Mouse (Mus musculus): ENCODE data around the gene Ctdsp2. TPM values are rescaled to one million over a fixed set of nuclear protein-coding genes. Genes with fewer than 3 reads are reported as not detected.
A peak's percentile ranks its signal among the peaks of the same experiment; 100 is the strongest.

Ctdsp2 gene
- polyA plus RNA-seq, 1 experiment from 2014 or later = 64.8 TPM

GRCm38 (mm10) chr10:126980221-126980932 lies 1.9 kb downstream of the Ctdsp2 start:
- ATAC-seq (replicated peaks; ENCODE audit: insufficient number of reproducible peaks, low FRiP score, low TSS enrichment, low read depth) = peak; percentile 15; the same call in 1 of the 2 replicates
- peak; percentile 71 for DNase-seq (ENCODE audit: low spot score)
- under 1% methylated on average over 16 of the region's 16 CpGs for WGBS
- no peaks in the 10 kb centered on the region for H3K27me3 ChIP-seq (ENCODE audit: control insufficient read depth, insufficient read depth, low read length)
- peak overlapping the region; percentile 94 for H3K4me3 ChIP-seq (ENCODE audit: low read depth, low read length)
- peak overlapping the region; percentile 88 for H3K4me2 ChIP-seq (ENCODE audit: low read depth, low read length)
- H3K36me3 ChIP-seq (replicated peaks; ENCODE audit: control insufficient read depth, insufficient read depth, low read depth, low read length) = no peaks in the 10 kb centered on the region
- H3K4me1 ChIP-seq (ENCODE audit: control insufficient read depth, insufficient read depth, low read length) = peaks cover 15% of the 10 kb centered on the region
- H3K27ac ChIP-seq (replicated peaks; ENCODE audit: low read depth, low read length) = peak overlapping the region; percentile 97
- H3K9ac ChIP-seq (replicated peaks; ENCODE audit: low read length) = peak overlapping the region; percentile 92
- H3K9me3 ChIP-seq (replicated peaks; ENCODE audit: control insufficient read depth, low read length) = no peaks in the 10 kb centered on the region

DNA sequence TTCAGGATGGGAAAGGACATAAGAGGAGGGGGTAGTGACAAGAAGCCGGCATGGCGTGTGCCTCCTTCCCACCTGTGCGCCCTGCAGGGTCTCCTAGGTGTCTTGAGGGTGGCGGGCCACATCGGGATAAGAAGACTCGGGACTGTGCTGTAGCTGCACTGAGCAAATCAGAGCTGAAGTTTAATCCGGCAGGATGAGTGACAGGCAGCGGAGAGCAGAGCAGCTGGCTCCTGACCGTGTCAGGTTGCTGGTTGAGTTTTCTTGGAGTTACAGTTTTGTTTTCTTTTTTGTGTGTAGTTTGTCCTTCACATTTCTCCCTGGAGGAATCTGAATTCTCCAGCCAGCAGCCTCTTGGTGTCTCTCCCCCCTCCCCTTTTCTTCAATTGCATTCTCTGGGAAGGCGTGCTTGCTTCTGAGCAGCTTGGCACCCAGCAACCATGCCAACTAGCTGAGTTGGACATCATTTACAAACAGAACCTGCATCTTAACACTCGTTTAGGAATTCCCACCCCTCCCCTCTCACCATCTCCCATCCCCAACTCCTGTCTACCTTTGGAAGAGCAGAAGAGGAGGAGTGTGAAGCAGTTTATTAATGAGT lies 2.5 kb downstream of the Ctdsp2 start:
- Histone ChIP-seq H3K27ac (replicated peaks; ENCODE audit: low read depth, low read length) (peak overlapping the region; percentile 97), H3K4me1 (ENCODE audit: control insufficient read depth, insufficient read depth, low read length) (peaks cover 15% of the 10 kb centered on the region), H3K9me3 (replicated peaks; ENCODE audit: control insufficient read depth, low read length) (no peaks in the 10 kb centered on the region), H3K9ac (replicated peaks; ENCODE audit: low read length) (peak overlapping the region; percentile 92), H3K27me3 (ENCODE audit: control insufficient read depth, insufficient read depth, low read length) (no peaks in the 10 kb centered on the region), H3K4me2 (ENCODE audit: low read depth, low read length) (peak overlapping the region; percentile 88), H3K36me3 (replicated peaks; ENCODE audit: control insufficient read depth, insufficient read depth, low read depth, low read length) (no peaks in the 10 kb centered on the region), H3K4me3 (ENCODE audit: low read depth, low read length) (peak overlapping the region; percentile 94)
- DNase-seq (ENCODE audit: low spot score) (peak; percentile 59), ATAC-seq (replicated peaks; ENCODE audit: insufficient number of reproducible peaks, low FRiP score, low TSS enrichment, low read depth) (no peak)
- WGBS = 5% methylated on average over 11 of the region's 11 CpGs

GRCm38 (mm10) chr10:126981746-126982145 lies 3.2 kb downstream of the Ctdsp2 start:
- H3K27ac ChIP-seq (replicated peaks; ENCODE audit: low read depth, low read length) = no peak overlapping the region; the same call in 1 of the 2 replicates
- ATAC-seq (replicated peaks; ENCODE audit: insufficient number of reproducible peaks, low FRiP score, low TSS enrichment, low read depth) = no peak
- DNase-seq (ENCODE audit: low spot score) = peak; percentile 43
- H3K36me3 ChIP-seq (replicated peaks; ENCODE audit: control insufficient read depth, insufficient read depth, low read depth, low read length) = no peaks in the 10 kb centered on the region
- 48% methylated on average over 3 of the region's 3 CpGs for WGBS
- no peak overlapping the region for H3K4me2 ChIP-seq (ENCODE audit: low read depth, low read length)
- no peak overlapping the region for H3K9ac ChIP-seq (replicated peaks; ENCODE audit: low read length)
- peaks cover 19% of the 10 kb centered on the region for H3K4me1 ChIP-seq (ENCODE audit: control insufficient read depth, insufficient read depth, low read length)
- no peak overlapping the region for H3K4me3 ChIP-seq (ENCODE audit: low read depth, low read length)
- no peaks in the 10 kb centered on the region for H3K9me3 ChIP-seq (replicated peaks; ENCODE audit: control insufficient read depth, low read length)
- no peaks in the 10 kb centered on the region for H3K27me3 ChIP-seq (ENCODE audit: control insufficient read depth, insufficient read depth, low read length)

GRCm38 (mm10) chr10:126983193-126983725 lies 4.7 kb downstream of the Ctdsp2 start:
- no peak overlapping the region for H3K9ac ChIP-seq (replicated peaks; ENCODE audit: low read length)
- H3K36me3 ChIP-seq (replicated peaks; ENCODE audit: control insufficient read depth, insufficient read depth, low read depth, low read length) = no peaks in the 10 kb centered on the region
- H3K27ac ChIP-seq (replicated peaks; ENCODE audit: low read depth, low read length) = no peak overlapping the region
- H3K4me3 ChIP-seq (ENCODE audit: low read depth, low read length) = no peak overlapping the region
- peaks cover 20% of the 10 kb centered on the region for H3K4me1 ChIP-seq (ENCODE audit: control insufficient read depth, insufficient read depth, low read length)
- no peaks in the 10 kb centered on the region for H3K27me3 ChIP-seq (ENCODE audit: control insufficient read depth, insufficient read depth, low read length)
- WGBS = 52% methylated on average over 14 of the region's 14 CpGs
- no peak for ATAC-seq (replicated peaks; ENCODE audit: insufficient number of reproducible peaks, low FRiP score, low TSS enrichment, low read depth)
- no peaks in the 10 kb centered on the region for H3K9me3 ChIP-seq (replicated peaks; ENCODE audit: control insufficient read depth, low read length)
- peak overlapping the region; percentile 5; the same call in 1 of the 2 replicates for H3K4me2 ChIP-seq (ENCODE audit: low read depth, low read length)
- no peak for DNase-seq (ENCODE audit: low spot score)

DNA sequence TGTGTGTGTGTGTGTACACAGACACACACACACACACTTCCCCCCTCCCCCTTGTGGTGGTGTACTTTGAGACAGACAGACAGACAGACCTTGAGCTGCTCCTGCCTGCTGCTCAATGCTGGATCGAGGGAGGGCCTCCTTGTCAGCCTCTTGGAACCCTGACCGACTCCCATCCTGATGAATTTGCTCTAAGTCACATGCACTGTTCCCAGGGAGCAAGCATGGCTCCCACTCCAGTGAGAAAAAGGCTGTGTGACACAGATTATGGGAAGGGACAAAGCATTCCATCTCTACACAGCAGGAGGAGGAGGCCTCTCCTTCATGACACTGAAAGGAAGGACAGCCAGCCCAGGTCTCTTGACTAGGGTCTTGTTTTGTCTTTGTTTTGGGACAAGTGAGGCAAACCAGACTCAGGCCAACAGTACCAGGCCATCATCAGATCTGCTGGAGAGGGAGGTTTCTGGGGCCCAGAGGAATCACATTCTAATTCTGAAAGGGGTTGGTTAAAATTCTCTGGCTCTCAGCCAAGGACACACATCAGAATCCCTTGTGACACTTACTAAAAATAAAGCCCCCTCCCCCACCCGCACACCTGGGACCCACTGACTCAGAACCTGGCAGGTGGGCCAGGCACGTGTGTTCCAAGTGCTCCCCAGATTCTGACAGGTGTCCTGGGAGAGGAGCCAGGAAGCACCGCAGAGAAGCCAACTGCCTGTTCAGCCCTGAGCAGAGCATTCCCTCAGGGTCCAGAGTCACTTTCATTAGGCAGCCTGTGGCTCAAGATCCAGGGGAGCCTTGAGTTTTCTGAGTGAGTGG lies 5.9 kb downstream of the Ctdsp2 start:
- peaks cover 22% of the 10 kb centered on the region for H3K4me1 ChIP-seq (ENCODE audit: control insufficient read depth, insufficient read depth, low read length)
- WGBS = 57% methylated on average over 5 of the region's 5 CpGs
- DNase-seq (ENCODE audit: low spot score) (no peak), ATAC-seq (replicated peaks; ENCODE audit: insufficient number of reproducible peaks, low FRiP score, low TSS enrichment, low read depth) (no peak)
- no peak overlapping the region for H3K27ac ChIP-seq (replicated peaks; ENCODE audit: low read depth, low read length)
- no peak overlapping the region for H3K4me2 ChIP-seq (ENCODE audit: low read depth, low read length)
- no peaks in the 10 kb centered on the region for H3K9me3 ChIP-seq (replicated peaks; ENCODE audit: control insufficient read depth, low read length)
- no peaks in the 10 kb centered on the region for H3K36me3 ChIP-seq (replicated peaks; ENCODE audit: control insufficient read depth, insufficient read depth, low read depth, low read length)
- H3K9ac ChIP-seq (replicated peaks; ENCODE audit: low read length) = peak overlapping the region; percentile 18; the same call in 1 of the 2 replicates
- H3K4me3 ChIP-seq (ENCODE audit: low read depth, low read length) = no peak overlapping the region
- no peaks in the 10 kb centered on the region for H3K27me3 ChIP-seq (ENCODE audit: control insufficient read depth, insufficient read depth, low read length)

GRCm38 (mm10) chr10:126985127-126985526 lies 6.6 kb downstream of the Ctdsp2 start:
- ATAC-seq (replicated peaks; ENCODE audit: insufficient number of reproducible peaks, low FRiP score, low TSS enrichment, low read depth) = no peak

DNA sequence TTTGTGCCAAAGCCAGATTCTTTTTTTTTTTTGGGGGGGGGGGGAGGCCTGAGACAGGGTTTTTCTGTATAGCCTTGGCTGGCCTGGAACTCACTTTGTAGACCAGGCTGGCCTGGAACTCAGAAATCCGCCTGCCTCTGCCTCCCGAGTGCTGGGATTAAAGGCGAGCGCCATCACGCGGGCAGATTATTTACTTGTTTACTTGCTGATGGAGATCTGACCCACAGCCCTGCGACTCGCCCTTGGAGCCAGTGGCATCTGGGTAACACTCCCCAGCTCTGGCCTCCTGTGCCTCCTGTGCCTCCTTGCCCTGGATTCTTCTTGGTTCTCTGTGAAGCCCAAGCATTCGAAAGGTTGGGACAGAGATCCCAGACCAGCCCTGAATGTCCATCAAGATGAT lies 7.1 kb downstream of the Ctdsp2 start:
- H3K27me3 ChIP-seq (ENCODE audit: control insufficient read depth, insufficient read depth, low read length) = no peaks in the 10 kb centered on the region
- no peaks in the 10 kb centered on the region for H3K9me3 ChIP-seq (replicated peaks; ENCODE audit: control insufficient read depth, low read length)
- no peak overlapping the region for H3K4me2 ChIP-seq (ENCODE audit: low read depth, low read length)
- no peak overlapping the region for H3K9ac ChIP-seq (replicated peaks; ENCODE audit: low read length)
- ATAC-seq (replicated peaks; ENCODE audit: insufficient number of reproducible peaks, low FRiP score, low TSS enrichment, low read depth) (no peak), DNase-seq (ENCODE audit: low spot score) (no peak)
- 91% methylated on average over 9 of the region's 9 CpGs for WGBS
- H3K4me1 ChIP-seq (ENCODE audit: control insufficient read depth, insufficient read depth, low read length) = peaks cover 21% of the 10 kb centered on the region
- no peak overlapping the region for H3K4me3 ChIP-seq (ENCODE audit: low read depth, low read length)
- H3K27ac ChIP-seq (replicated peaks; ENCODE audit: low read depth, low read length) = no peak overlapping the region
- no peaks in the 10 kb centered on the region for H3K36me3 ChIP-seq (replicated peaks; ENCODE audit: control insufficient read depth, insufficient read depth, low read depth, low read length)

More at GRCm38 (mm10) chr10:126985127-126985526, 6.6 kb downstream of the Ctdsp2 start:
- H3K9ac ChIP-seq (replicated peaks; ENCODE audit: low read length) = no peak overlapping the region
- no peaks in the 10 kb centered on the region for H3K9me3 ChIP-seq (replicated peaks; ENCODE audit: control insufficient read depth, low read length)
- no peaks in the 10 kb centered on the region for H3K27me3 ChIP-seq (ENCODE audit: control insufficient read depth, insufficient read depth, low read length)
- H3K4me3 ChIP-seq (ENCODE audit: low read depth, low read length) = no peak overlapping the region
- H3K27ac ChIP-seq (replicated peaks; ENCODE audit: low read depth, low read length) = no peak overlapping the region
- H3K36me3 ChIP-seq (replicated peaks; ENCODE audit: control insufficient read depth, insufficient read depth, low read depth, low read length) = no peaks in the 10 kb centered on the region
- WGBS = 90% methylated on average over 4 of the region's 4 CpGs
- peaks cover 22% of the 10 kb centered on the region for H3K4me1 ChIP-seq (ENCODE audit: control insufficient read depth, insufficient read depth, low read length)
- no peak overlapping the region for H3K4me2 ChIP-seq (ENCODE audit: low read depth, low read length)
- DNase-seq (ENCODE audit: low spot score) = no peak
